Mouse (Mus musculus) C2C12 (cell line): ENCODE data around the gene Nkx6-2. TPM values are rescaled to one million over a fixed set of nuclear protein-coding genes. Genes with fewer than 3 reads are reported as not detected.

Experiments used
- H3K27me3 ChIP-seq: one replicate; pipeline ENCODE4 v1.6.1; 2011; ENCODE audit not compliant: control insufficient read depth, insufficient read depth, insufficient read length
- H3K36me3 ChIP-seq: one replicate; pipeline ENCODE4 v1.6.1; 2011; ENCODE audit not compliant: control insufficient read depth, insufficient read depth
- H3K4me3 ChIP-seq: one replicate; pipeline ENCODE4 v1.5.1; 2011; ENCODE audit warnings: mild to moderate bottlenecking, control low read depth; ENCODE audit not compliant: poor library complexity, insufficient read depth, severe bottlenecking
- H3K79me2 ChIP-seq: one replicate; pipeline ENCODE4 v1.6.1; 2011; ENCODE audit not compliant: control insufficient read depth, insufficient read depth
- H3K79me3 ChIP-seq: one replicate; pipeline ENCODE4 v1.6.1; 2011; ENCODE audit warnings: low read depth, control low read depth
- H3ac ChIP-seq: one replicate; pipeline ENCODE3; 2011; ENCODE audit warnings: low read depth; ENCODE audit not compliant: control insufficient read depth, insufficient read length
- CEBPB ChIP-seq: IDR thresholded peaks from one replicate; pipeline ENCODE4 v1.6.1; 2011; ENCODE audit warnings: low read depth, mild to moderate bottlenecking, control low read depth, moderate library complexity
- CTCF ChIP-seq: IDR thresholded peaks from one replicate; pipeline ENCODE4 v1.5.1; 2011; ENCODE audit not compliant: control insufficient read depth, insufficient read depth, insufficient read length
- FOSL1 ChIP-seq: IDR thresholded peaks from one replicate; pipeline ENCODE4 v1.8.0; 2011; ENCODE audit warnings: mild to moderate bottlenecking, low read length; ENCODE audit not compliant: poor library complexity, insufficient read depth, severe bottlenecking
- MAX ChIP-seq: IDR thresholded peaks from one replicate; pipeline ENCODE4 v1.6.1; 2011; ENCODE audit warnings: mild to moderate bottlenecking, control low read depth
- MYOD1 ChIP-seq: IDR thresholded peaks from one replicate; pipeline ENCODE4 v1.6.1; 2011; ENCODE audit warnings: low read depth; ENCODE audit not compliant: control insufficient read depth, insufficient read length
- MYOG ChIP-seq: IDR thresholded peaks from one replicate; pipeline ENCODE4 v1.6.1; 2011; ENCODE audit not compliant: control insufficient read depth, insufficient read length; ENCODE audit errors: extremely low read depth
- USF1 ChIP-seq: IDR thresholded peaks from one replicate; pipeline ENCODE4 v1.6.1; 2011; ENCODE audit warnings: low read depth, mild to moderate bottlenecking, control low read depth, moderate library complexity
- polyA plus RNA-seq: library from polyadenylated mRNA; unstranded; fragments of >200 nt; fragmentation: generic; extraction: Trizol; gene quantifications from one replicate; pipeline ENCODE4 v1.2.1, GENCODE M21; 2012; ENCODE audit warnings: missing spikeins

The Nkx6-2 gene
- polyA plus RNA-seq, 1 experiment = 0.02 TPM

GRCm38 (mm10) chr7:139544706-139545625 lies 37.6 kb downstream of the Nkx6-2 start:
- Histone ChIP-seq H3K36me3 (no peaks in the 10 kb centered on the region), H3K4me3 (no peak overlapping the region)
- TF ChIP-seq MYOG = no peak
- no peak for TF ChIP-seq CTCF
- TF ChIP-seq MAX = no peak
- TF ChIP-seq FOSL1 = no peak
- no peak for TF ChIP-seq CEBPB
- no peak for TF ChIP-seq USF1
- TF ChIP-seq MYOD1 = no peak

GRCm38 (mm10) chr7:139541422-139541821 lies 41.2 kb downstream of the Nkx6-2 start:
- Histone ChIP-seq H3K79me3 (no peaks in the 10 kb centered on the region), H3K4me3 (no peak overlapping the region), H3K36me3 (no peaks in the 10 kb centered on the region), H3ac (no peak overlapping the region), H3K79me2 (no peaks in the 10 kb centered on the region), H3K27me3 (no peaks in the 10 kb centered on the region)
- no peak for TF ChIP-seq MAX
- TF ChIP-seq USF1 = no peak
- TF ChIP-seq MYOG = no peak
- TF ChIP-seq MYOD1 = no peak
- TF ChIP-seq CTCF = no peak
- no peak for TF ChIP-seq FOSL1
- TF ChIP-seq CEBPB = no peak

More at GRCm38 (mm10) chr7:139544706-139545625, 37.6 kb downstream of the Nkx6-2 start:
- Histone ChIP-seq H3K79me2 (no peaks in the 10 kb centered on the region), H3K27me3 (no peaks in the 10 kb centered on the region), H3K79me3 (no peaks in the 10 kb centered on the region), H3ac (no peak overlapping the region)

- Histone ChIP-seq H3K27me3 (no peaks in the 10 kb centered on the region), H3K36me3 (no peaks in the 10 kb centered on the region), H3ac (no peak overlapping the region), H3K79me2 (no peaks in the 10 kb centered on the region), H3K79me3 (no peaks in the 10 kb centered on the region), H3K4me3 (no peak overlapping the region)
- TF ChIP-seq CEBPB (no peak), USF1 (no peak), MYOD1 (no peak)
Measured at GRCm38 (mm10) chr7:139540601-139541000, 42.0 kb downstream of the Nkx6-2 start.

GRCm38 (mm10) chr7:139538541-139538940 lies 44.1 kb downstream of the Nkx6-2 start:
- no peaks in the 10 kb centered on the region for H3K27me3 ChIP-seq
- H3K36me3 ChIP-seq = no peaks in the 10 kb centered on the region
- no peak for TF ChIP-seq MYOG
- no peak for TF ChIP-seq USF1
- TF ChIP-seq FOSL1 = no peak
- TF ChIP-seq CEBPB = no peak
- no peaks in the 10 kb centered on the region for H3K79me3 ChIP-seq
- H3K4me3 ChIP-seq = no peak overlapping the region
- no peak overlapping the region for H3ac ChIP-seq
- no peaks in the 10 kb centered on the region for H3K79me2 ChIP-seq

GRCm38 (mm10) chr7:139537831-139538230 lies 44.8 kb downstream of the Nkx6-2 start:
- Histone ChIP-seq H3K79me3 (no peaks in the 10 kb centered on the region), H3ac (no peak overlapping the region), H3K79me2 (no peaks in the 10 kb centered on the region), H3K4me3 (no peak overlapping the region), H3K27me3 (no peaks in the 10 kb centered on the region), H3K36me3 (no peaks in the 10 kb centered on the region)
- TF ChIP-seq MAX (no peak), MYOG (no peak), CTCF (no peak), MYOD1 (no peak), FOSL1 (no peak), CEBPB (no peak), USF1 (no peak)

GRCm38 (mm10) chr7:139536831-139537230 lies 45.8 kb downstream of the Nkx6-2 start:
- no peaks in the 10 kb centered on the region for H3K27me3 ChIP-seq
- no peak for TF ChIP-seq MYOD1
- TF ChIP-seq MYOG = no peak
- no peak for TF ChIP-seq MAX
- no peak for TF ChIP-seq CTCF
- no peak for TF ChIP-seq FOSL1
- TF ChIP-seq USF1 = no peak
- TF ChIP-seq CEBPB = no peak
- no peak overlapping the region for H3ac ChIP-seq
- no peak overlapping the region for H3K4me3 ChIP-seq
- no peaks in the 10 kb centered on the region for H3K79me3 ChIP-seq
- H3K79me2 ChIP-seq = no peaks in the 10 kb centered on the region
- no peaks in the 10 kb centered on the region for H3K36me3 ChIP-seq
